Mouse (Mus musculus): ENCODE measurements around the gene Anks1b. TPM values are rescaled to one million over a fixed set of nuclear protein-coding genes. Genes with fewer than 3 reads are reported as not detected.

Anks1b gene
- 2.1 and 2.8 TPM in 2 replicates for polyA plus RNA-seq (2016; fragmentation: Nextera tagmentation; extraction: Ambion mirVana)

DNA sequence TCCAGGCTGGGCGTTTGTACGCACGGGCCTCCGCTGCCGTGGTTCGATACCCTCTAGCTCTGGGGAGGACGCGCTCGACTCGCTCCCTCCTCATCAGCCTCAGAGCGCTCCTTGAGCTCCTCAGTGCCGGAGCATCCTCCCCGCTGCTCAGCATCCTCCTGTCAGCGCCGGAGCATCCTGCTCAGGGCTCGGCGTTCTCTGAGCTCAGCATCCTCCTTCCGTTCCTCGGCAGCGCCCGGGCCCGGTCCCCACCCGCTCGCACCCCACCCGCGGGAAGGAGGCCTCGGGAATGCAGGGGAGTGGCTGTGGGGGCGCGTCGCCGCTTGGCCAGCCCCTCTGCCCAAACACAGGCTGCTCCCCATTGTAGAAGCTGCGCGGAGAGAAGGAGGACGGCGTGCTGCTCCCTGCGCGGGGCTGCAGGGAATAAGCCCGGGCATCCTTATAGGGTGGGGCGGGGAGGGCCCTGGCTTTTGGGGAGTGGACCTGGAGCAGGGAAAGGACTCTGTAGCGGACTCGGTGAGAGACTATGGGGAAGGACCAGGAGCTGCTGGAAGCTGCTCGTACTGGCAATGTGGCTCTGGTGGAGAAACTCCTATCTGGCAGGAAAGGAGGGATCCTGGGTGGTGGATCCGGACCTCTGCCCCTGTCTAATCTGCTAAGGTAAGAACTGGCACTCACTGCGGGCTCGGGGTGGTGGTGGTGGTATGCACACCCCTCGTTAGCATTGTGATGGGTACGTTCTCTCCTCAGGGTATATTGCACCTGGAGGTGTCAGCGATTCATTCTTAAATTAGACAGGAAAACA is at the start of gene Anks1b:
TSS of gene Anks1b (plus strand) at position 364 of the 805 bp plus-strand sequence.
- Histone ChIP-seq H3K4me3 (peak within 1 kb of the TSS; percentile 61), H3K4me2 (replicated peaks) (peak within 1 kb of the TSS; percentile 96), H3K36me3 (no peaks in the 10 kb centered on the region), H3K27me3 (peaks cover 14% of the 10 kb centered on the region), H3K27ac (no peak within 1 kb of the TSS), H3K9me3 (no peaks in the 10 kb centered on the region), H3K4me1 (peaks cover 9% of the 10 kb centered on the region; the same call in 1 of the 2 replicates), H3K9ac (peak within 1 kb of the TSS; percentile 28)
- under 1% methylated on average over 47 of the region's 48 CpGs for WGBS
- ATAC-seq (ENCODE audit: insufficient number of reproducible peaks, insufficient read depth, low FRiP score, low TSS enrichment), result peak; percentile 79

DNA sequence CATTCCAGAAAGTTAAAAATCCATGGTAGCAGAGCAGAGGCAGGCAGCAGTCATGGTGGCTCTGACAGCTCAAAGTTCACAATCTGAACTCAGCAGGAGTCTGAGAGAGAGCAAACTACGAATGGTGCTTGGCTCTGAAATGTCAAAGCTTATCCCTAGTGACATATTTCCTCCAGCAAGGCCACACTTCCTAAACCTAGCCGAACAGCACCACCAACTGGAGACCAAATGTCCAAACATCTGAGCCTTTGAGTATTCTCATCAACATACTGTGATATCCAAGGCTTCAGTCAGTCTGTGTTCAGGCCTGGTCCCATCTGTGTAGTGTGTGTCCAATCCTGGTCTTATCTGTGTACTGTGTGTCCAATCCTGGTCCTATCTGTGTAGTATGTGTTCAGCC is 49.4 kb upstream of the Anks1b start:
- Histone ChIP-seq H3K27ac (no peak overlapping the region), H3K9me3 (no peaks in the 10 kb centered on the region), H3K9ac (no peak overlapping the region), H3K4me3 (no peak overlapping the region), H3K27me3 (no peaks in the 10 kb centered on the region), H3K4me1 (no peaks in the 10 kb centered on the region), H3K4me2 (replicated peaks) (no peak overlapping the region), H3K36me3 (no peaks in the 10 kb centered on the region)
- 52% methylated on average over 2 of the region's 2 CpGs for WGBS
- ATAC-seq (ENCODE audit: insufficient number of reproducible peaks, insufficient read depth, low FRiP score, low TSS enrichment), result no peak

DNA sequence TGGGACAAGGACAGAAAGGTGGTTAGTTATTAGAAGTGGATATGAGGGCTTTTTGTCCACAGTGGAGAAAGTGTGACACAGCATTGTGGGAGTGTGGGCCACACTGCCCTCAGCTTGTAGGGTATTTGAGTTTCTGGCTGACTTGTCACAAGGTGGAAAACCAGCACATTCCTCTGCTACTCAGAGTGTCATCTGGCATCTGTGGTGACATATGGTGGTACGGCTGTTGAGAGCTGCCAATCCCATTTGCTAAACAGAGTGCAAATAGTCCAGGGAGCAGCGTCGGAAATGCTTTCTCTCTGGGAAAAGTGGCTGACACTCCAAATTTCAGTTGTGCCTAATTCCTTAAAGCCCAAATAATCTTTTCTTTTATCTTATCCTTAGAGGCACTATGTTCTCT is 46.4 kb upstream of the Anks1b start:
- H3K36me3 ChIP-seq, result no peaks in the 10 kb centered on the region
- no peaks in the 10 kb centered on the region for H3K27me3 ChIP-seq
- H3K4me2 ChIP-seq (replicated peaks), result no peak overlapping the region
- 62% methylated on average over 3 of the region's 3 CpGs for WGBS
- H3K9ac ChIP-seq, result no peak overlapping the region
- H3K27ac ChIP-seq, result no peak overlapping the region
- ATAC-seq (ENCODE audit: insufficient number of reproducible peaks, insufficient read depth, low FRiP score, low TSS enrichment), result no peak
- no peak overlapping the region for H3K4me3 ChIP-seq
- H3K4me1 ChIP-seq, result no peaks in the 10 kb centered on the region
- no peaks in the 10 kb centered on the region for H3K9me3 ChIP-seq

DNA sequence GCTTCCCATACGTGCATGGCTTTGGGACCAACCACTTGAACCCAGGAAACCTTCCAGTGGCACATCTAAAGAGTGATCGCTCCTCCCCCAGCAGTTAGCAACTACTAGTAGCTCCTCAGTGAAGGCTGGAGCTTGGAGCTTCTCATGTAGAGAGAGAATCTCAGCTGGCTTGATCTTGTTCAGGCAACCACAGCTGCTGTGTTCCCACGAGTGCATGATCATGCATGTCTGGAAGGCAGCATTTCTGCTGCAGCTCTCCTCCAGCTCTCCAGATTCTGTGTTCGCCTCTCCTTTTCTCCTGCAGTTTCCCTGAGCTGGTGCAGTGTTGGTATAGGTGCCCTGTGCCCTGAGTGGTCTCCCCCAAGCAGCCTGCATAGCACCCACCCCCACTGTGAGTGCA is 41.0 kb upstream of the Anks1b start:
- Histone ChIP-seq H3K27ac (no peak overlapping the region), H3K4me3 (no peak overlapping the region), H3K27me3 (no peaks in the 10 kb centered on the region), H3K4me2 (replicated peaks) (no peak overlapping the region), H3K36me3 (no peaks in the 10 kb centered on the region), H3K9ac (no peak overlapping the region), H3K4me1 (no peaks in the 10 kb centered on the region), H3K9me3 (no peaks in the 10 kb centered on the region)
- ATAC-seq (ENCODE audit: insufficient number of reproducible peaks, insufficient read depth, low FRiP score, low TSS enrichment), result no peak
- WGBS, result 74% methylated on average over 4 of the region's 4 CpGs

DNA sequence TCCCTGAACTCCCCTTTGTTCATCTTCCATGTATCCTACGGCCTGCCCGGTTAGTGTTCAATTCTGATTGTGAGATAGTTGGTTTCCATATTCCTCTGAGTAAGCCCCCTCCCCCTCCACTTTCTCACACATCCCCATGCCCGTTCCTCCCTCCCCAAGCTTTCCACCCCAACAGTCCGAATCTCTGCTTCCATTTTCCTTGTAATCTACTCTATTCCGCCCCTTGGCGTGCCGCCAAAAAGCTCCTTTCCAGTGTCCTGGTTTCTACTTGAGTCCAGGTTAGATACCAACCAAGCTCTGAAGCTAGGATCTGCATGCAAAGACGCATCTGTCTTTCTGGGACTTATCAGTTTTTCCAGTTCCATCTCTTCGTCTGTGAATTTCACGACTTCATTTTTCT is 40.1 kb upstream of the Anks1b start:
- no peak overlapping the region for H3K27ac ChIP-seq
- ATAC-seq (ENCODE audit: insufficient number of reproducible peaks, insufficient read depth, low FRiP score, low TSS enrichment), result no peak
- H3K27me3 ChIP-seq, result no peaks in the 10 kb centered on the region
- no peaks in the 10 kb centered on the region for H3K9me3 ChIP-seq
- no peak overlapping the region for H3K4me3 ChIP-seq
- no peak overlapping the region for H3K4me2 ChIP-seq (replicated peaks)
- 84% methylated on average over 10 of the region's 10 CpGs for WGBS
- no peaks in the 10 kb centered on the region for H3K4me1 ChIP-seq
- H3K9ac ChIP-seq, result no peak overlapping the region
- H3K36me3 ChIP-seq, result no peaks in the 10 kb centered on the region

DNA sequence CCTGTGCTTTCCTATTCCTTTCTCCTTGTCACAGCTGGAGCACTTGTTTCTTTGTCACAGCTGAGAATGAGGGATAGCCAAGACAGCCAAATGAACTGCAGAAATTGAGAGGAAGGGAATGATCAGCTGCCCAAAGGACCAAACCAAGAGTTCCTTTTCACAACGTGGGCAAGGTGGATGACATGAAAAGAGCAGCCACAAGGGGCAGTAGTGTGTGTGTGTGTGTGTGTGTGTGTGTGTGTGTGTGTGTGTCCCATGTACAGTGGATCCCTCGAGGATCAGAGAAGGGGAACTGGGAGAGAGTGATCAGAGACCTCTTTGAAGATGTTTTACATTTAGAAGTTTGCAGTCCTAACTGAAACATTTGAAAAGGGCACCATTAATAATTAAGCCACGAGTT is 35.8 kb upstream of the Anks1b start:
- H3K4me1 ChIP-seq, result no peaks in the 10 kb centered on the region
- ATAC-seq (ENCODE audit: insufficient number of reproducible peaks, insufficient read depth, low FRiP score, low TSS enrichment), result no peak
- 52% methylated on average over 3 of the region's 3 CpGs for WGBS
- no peak overlapping the region for H3K9ac ChIP-seq
- no peaks in the 10 kb centered on the region for H3K27me3 ChIP-seq
- no peaks in the 10 kb centered on the region for H3K36me3 ChIP-seq
- no peaks in the 10 kb centered on the region for H3K9me3 ChIP-seq
- H3K27ac ChIP-seq, result no peak overlapping the region
- no peak overlapping the region for H3K4me2 ChIP-seq (replicated peaks)
- H3K4me3 ChIP-seq, result no peak overlapping the region

DNA sequence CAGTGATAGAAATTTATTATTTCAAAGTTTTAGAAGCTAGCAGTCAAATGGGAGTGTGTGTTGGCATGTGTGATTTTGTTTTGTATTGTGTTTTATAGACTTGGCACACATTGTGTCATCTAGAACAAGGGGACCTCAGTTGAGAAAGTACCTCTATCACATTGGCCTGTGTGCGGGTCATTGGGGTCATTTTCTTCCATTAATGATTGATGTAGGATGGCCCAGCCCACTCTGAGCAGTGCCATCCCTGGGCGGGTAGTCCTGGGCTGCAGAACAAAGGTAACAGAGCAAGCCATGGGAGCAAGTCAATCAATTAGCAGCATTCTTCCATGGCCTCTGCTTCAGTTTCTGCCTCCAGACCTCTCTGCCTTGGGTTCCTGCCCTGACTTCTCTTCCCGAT is 34.5 kb upstream of the Anks1b start:
- Histone ChIP-seq H3K9ac (no peak overlapping the region), H3K4me1 (no peaks in the 10 kb centered on the region), H3K9me3 (no peaks in the 10 kb centered on the region), H3K4me2 (replicated peaks) (no peak overlapping the region), H3K27ac (no peak overlapping the region), H3K36me3 (no peaks in the 10 kb centered on the region), H3K4me3 (no peak overlapping the region), H3K27me3 (no peaks in the 10 kb centered on the region)
- no peak for ATAC-seq (ENCODE audit: insufficient number of reproducible peaks, insufficient read depth, low FRiP score, low TSS enrichment)
- WGBS, result 82% methylated on average over 3 of the region's 3 CpGs

DNA sequence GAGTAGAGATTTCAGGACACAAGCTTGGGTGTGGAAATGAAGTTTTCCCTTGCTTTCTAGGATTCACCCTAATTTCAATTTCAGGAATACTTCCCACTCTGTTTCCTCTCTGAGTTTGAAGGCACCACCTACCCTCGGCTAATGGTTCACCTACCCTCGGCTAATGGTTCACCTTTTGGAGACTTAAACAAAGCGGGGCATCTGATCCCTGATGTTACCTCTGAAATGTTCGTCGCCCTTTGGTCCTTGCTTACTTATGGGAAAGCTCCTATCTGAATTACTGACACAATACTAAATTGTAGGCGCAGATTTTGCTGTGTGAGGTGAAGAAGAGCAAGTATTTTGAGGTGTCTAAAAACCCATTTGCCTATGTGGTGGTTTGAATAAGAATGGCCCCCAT is 22.4 kb upstream of the Anks1b start:
- Histone ChIP-seq H3K4me2 (replicated peaks) (no peak overlapping the region), H3K27ac (no peak overlapping the region), H3K27me3 (no peaks in the 10 kb centered on the region), H3K9ac (no peak overlapping the region), H3K36me3 (no peaks in the 10 kb centered on the region), H3K9me3 (0 out of 2 replicates have a peak, but pooled peaks cover 2% of the 10 kb centered on the region), H3K4me3 (no peak overlapping the region), H3K4me1 (no peaks in the 10 kb centered on the region)
- 90% methylated on average over 6 of the region's 6 CpGs for WGBS
- ATAC-seq (ENCODE audit: insufficient number of reproducible peaks, insufficient read depth, low FRiP score, low TSS enrichment), result no peak

DNA sequence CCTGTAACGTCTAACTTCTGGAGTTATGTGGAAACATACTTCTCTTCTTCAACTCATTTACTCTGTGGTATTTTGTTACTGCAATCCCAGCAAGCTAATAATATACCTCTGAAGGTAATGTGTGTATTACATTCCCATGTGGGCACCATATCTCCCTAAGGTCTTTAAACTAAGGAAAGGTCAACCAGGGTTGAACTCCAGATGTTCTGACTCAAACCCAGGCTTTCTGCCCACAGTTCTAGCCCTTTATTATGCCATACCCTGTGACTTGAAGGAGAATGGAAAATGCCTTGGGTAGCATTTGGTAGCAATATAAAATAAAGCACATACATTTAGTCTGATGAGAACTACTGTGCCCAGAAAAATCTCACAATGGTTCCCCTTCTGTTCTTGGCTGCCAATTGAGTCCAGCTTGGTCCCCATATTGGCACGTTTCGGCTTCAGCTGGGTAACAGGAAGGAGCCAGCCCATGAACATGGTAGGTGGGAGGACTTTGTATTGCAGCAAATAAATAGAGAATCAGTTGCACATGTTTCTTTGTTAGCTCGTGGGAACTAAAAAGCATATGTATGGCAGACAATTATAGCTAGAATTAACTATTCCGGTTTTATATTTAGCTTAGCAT is 17.9 kb upstream of the Anks1b start:
- Histone ChIP-seq H3K27me3 (no peaks in the 10 kb centered on the region), H3K4me1 (no peaks in the 10 kb centered on the region), H3K9me3 (no peaks in the 10 kb centered on the region), H3K9ac (no peak overlapping the region), H3K36me3 (no peaks in the 10 kb centered on the region), H3K4me3 (no peak overlapping the region), H3K4me2 (replicated peaks) (no peak overlapping the region), H3K27ac (no peak overlapping the region)
- 51% methylated on average over 5 of the region's 5 CpGs for WGBS
- ATAC-seq (ENCODE audit: insufficient number of reproducible peaks, insufficient read depth, low FRiP score, low TSS enrichment), result no peak

DNA sequence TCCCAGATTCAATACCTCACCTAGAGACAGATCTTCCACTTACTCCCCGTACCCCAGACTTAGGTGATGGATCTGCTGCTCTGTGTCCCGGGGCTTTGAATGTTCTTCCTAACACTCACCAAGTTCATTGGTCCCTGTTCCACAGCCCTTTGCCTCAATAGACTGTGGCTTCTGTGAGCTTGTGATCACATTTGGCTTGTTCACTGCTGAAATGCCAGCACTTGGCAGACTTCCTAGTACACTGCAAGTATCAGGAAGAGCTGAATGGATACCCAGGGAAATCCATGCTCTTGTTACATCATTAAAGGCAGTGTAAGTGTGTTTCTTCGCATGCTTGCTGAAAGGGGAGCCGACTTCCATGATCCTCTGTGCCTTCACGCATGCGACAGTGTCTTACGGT is 17.0 kb upstream of the Anks1b start:
- Histone ChIP-seq H3K4me2 (replicated peaks) (no peak overlapping the region), H3K36me3 (no peaks in the 10 kb centered on the region), H3K4me1 (no peaks in the 10 kb centered on the region), H3K27ac (no peak overlapping the region), H3K27me3 (no peaks in the 10 kb centered on the region), H3K4me3 (no peak overlapping the region), H3K9me3 (no peaks in the 10 kb centered on the region), H3K9ac (no peak overlapping the region)
- no peak for ATAC-seq (ENCODE audit: insufficient number of reproducible peaks, insufficient read depth, low FRiP score, low TSS enrichment)
- 93% methylated on average over 7 of the region's 7 CpGs for WGBS

DNA sequence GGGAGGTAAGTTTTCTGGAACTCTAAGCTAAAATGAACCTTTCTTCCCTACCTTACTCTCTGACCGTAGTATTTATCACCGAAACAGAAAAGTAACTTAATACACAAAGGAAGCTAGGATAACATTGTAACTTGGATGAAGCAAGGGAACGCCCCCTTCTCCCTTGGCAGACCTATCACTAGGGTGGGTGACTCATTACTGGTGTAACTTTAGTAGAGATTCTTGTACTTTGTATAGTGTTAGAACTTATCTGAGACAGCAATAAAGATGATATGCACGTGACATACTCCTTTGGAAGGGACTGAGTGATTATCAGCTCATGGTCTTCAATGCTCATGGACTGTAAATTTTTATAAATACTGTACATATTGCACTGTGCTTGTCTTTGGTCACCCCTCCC is 5.1 kb upstream of the Anks1b start:
- WGBS, result 78% methylated on average over 4 of the region's 4 CpGs
- Histone ChIP-seq H3K4me2 (replicated peaks) (no peak overlapping the region), H3K4me3 (no peak overlapping the region), H3K27me3 (peaks cover 2% of the 10 kb centered on the region), H3K9me3 (no peaks in the 10 kb centered on the region), H3K9ac (no peak overlapping the region), H3K4me1 (no peaks in the 10 kb centered on the region), H3K27ac (no peak overlapping the region), H3K36me3 (no peaks in the 10 kb centered on the region)
- no peak for ATAC-seq (ENCODE audit: insufficient number of reproducible peaks, insufficient read depth, low FRiP score, low TSS enrichment)

DNA sequence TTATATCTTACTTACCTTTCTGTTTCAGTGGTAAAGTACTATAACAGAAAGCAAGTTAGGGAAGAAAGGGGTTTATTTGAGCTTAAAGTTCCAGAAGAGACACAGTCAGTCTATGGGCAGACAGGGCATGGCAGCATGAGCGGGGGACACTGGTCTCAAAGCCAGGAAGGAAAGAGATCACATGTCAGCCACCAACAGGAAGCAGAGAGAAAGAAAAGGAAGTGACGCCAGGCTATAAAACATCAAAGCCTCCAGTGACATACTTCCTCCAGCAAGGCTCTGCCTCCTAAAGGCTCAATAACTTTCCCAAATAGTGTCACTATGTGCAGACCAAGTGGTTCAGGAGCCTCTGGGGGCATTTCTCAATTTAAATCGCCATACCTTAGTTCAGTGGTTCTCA is 4.5 kb upstream of the Anks1b start:
- peaks cover 5% of the 10 kb centered on the region; the same call in 1 of the 2 replicates for H3K4me1 ChIP-seq
- H3K9ac ChIP-seq, result no peak overlapping the region
- H3K27me3 ChIP-seq, result peaks cover 7% of the 10 kb centered on the region
- WGBS, result 72% methylated on average over 3 of the region's 3 CpGs
- no peak overlapping the region for H3K4me3 ChIP-seq
- ATAC-seq (ENCODE audit: insufficient number of reproducible peaks, insufficient read depth, low FRiP score, low TSS enrichment), result no peak
- no peaks in the 10 kb centered on the region for H3K36me3 ChIP-seq
- H3K9me3 ChIP-seq, result no peaks in the 10 kb centered on the region
- H3K27ac ChIP-seq, result no peak overlapping the region
- H3K4me2 ChIP-seq (replicated peaks), result no peak overlapping the region

All from embryonic facial prominence, embryonic 12.5 days (tissue).